Mouse (Mus musculus) stomach, postnatal 0 days (tissue): ENCODE data around the gene Des. TPM values are rescaled to one million over a fixed set of nuclear protein-coding genes. Genes with fewer than 3 reads are reported as not detected.

Experiments used
- ATAC-seq: fragments of 200-750 bp; cut with Nextera tagmentation; 2 replicates; pipeline ENCODE4 v1.8.0; 2017; ENCODE audit not compliant: low FRiP score, low TSS enrichment
- DNase-seq: peaks from one replicate; pipeline ENCODE4 v3.0.0-alpha.2; 2016; ENCODE audit warnings: low spot score
- H3K27ac ChIP-seq: fragments of 300-500 bp; sonication (generic); replicated peaks from 2 replicates; pipeline ENCODE4 v1.5.1; 2014; ENCODE audit warnings: mild to moderate bottlenecking, control low read depth
- H3K27me3 ChIP-seq: fragments of 300-500 bp; sonication (generic); 2 replicates; pipeline ENCODE4 v1.6.1; 2014; ENCODE audit warnings: low read length; ENCODE audit not compliant: control insufficient read depth, insufficient read depth
- H3K36me3 ChIP-seq: fragments of 300-500 bp; sonication (generic); 2 replicates; pipeline ENCODE4 v1.6.1; 2014; ENCODE audit warnings: low read length, mixed read lengths; ENCODE audit not compliant: control insufficient read depth, insufficient read depth
- H3K4me1 ChIP-seq: fragments of 300-500 bp; sonication (generic); replicated peaks from 2 replicates; pipeline ENCODE4 v1.6.1; 2014; ENCODE audit warnings: antibody characterized with exemption; ENCODE audit not compliant: control insufficient read depth, insufficient read depth
- H3K4me2 ChIP-seq: fragments of 300-500 bp; sonication (generic); replicated peaks from 2 replicates; pipeline ENCODE4 v1.6.1; 2014; ENCODE audit warnings: low read depth, mild to moderate bottlenecking, control low read depth, moderate library complexity
- H3K4me3 ChIP-seq: fragments of 300-500 bp; sonication (generic); 2 replicates; pipeline ENCODE4 v1.5.1; 2014; ENCODE audit warnings: low read depth, low read length, control low read depth
- H3K9ac ChIP-seq: fragments of 300-500 bp; sonication (generic); 2 replicates; pipeline ENCODE4 v1.6.1; 2014; ENCODE audit warnings: mild to moderate bottlenecking, low read length, control low read depth, mixed read lengths
- H3K9me3 ChIP-seq: fragments of 300-500 bp; sonication (generic); 2 replicates; pipeline ENCODE4 v1.6.1; 2016; ENCODE audit warnings: low read length; ENCODE audit not compliant: control insufficient read depth
- CTCF ChIP-seq: IDR thresholded peaks from 2 replicates; pipeline ENCODE4 v1.5.1; 2016; ENCODE audit warnings: antibody characterized with exemption, low read depth, mild to moderate bottlenecking, moderate library complexity
- EP300 ChIP-seq: optimal IDR thresholded peaks from 2 replicates; pipeline ENCODE3; 2016; ENCODE audit warnings: antibody characterized with exemption
- WGBS: fragments of 180-500 bp; shearing (Covaris S2); extraction: QIAGEN DNeasy Blood & Tissue Kit; methylation state at CpG from one replicate; pipeline ENCODE4 v1.1.7; 2014; 5-methylcytosine and 5-hydroxymethylcytosine counted together
- polyA plus RNA-seq: library from polyadenylated mRNA; unstranded; fragments of >200 nt; fragmentation: Nextera tagmentation; extraction: Ambion mirVana; gene quantifications from 2 replicates; pipeline ENCODE4 v1.2.1, GENCODE M21; 2015

The Des gene
- polyA plus RNA-seq, 1 experiment from 2014 or later, result 291 TPM

- Histone ChIP-seq H3K27me3 (no peaks in the 10 kb centered on the region), H3K27ac (no peak overlapping the region), H3K4me3 (no peak overlapping the region), H3K9ac (no peak overlapping the region), H3K4me2 (no peak overlapping the region), H3K9me3 (no peaks in the 10 kb centered on the region), H3K4me1 (peaks cover 7% of the 10 kb centered on the region), H3K36me3 (no peaks in the 10 kb centered on the region)
- TF ChIP-seq EP300 (no peak), CTCF (no peak; the same call in 1 of the 2 replicates)
- no peak for ATAC-seq
- WGBS, result 59% methylated on average over 3 of the region's 3 CpGs
- no peak for DNase-seq
Measured at GRCm38 (mm10) chr1:75336461-75336860, 23.7 kb upstream of the Des start.

- no peak for ATAC-seq
Measured at GRCm38 (mm10) chr1:75337097-75337496, 23.0 kb upstream of the Des start.

GRCm38 (mm10) chr1:75338091-75338694, 21.9 kb upstream of the Des start:
- 9% methylated on average over 11 of the region's 11 CpGs for WGBS
- Histone ChIP-seq H3K4me1 (peaks cover 7% of the 10 kb centered on the region), H3K9ac (no peak overlapping the region), H3K4me3 (no peak overlapping the region), H3K9me3 (no peaks in the 10 kb centered on the region), H3K4me2 (peak overlapping the region; percentile 14; the same call in 1 of the 2 replicates), H3K36me3 (no peaks in the 10 kb centered on the region), H3K27ac (peak overlapping the region; percentile 35; the same call in 1 of the 2 replicates), H3K27me3 (no peaks in the 10 kb centered on the region)
- TF ChIP-seq CTCF, result no peak
- no peak for TF ChIP-seq EP300
- peak; percentile 60 for DNase-seq
- ATAC-seq, result peak; percentile 70

More at GRCm38 (mm10) chr1:75337097-75337496, 23.0 kb upstream of the Des start:
- Histone ChIP-seq H3K4me1 (peaks cover 7% of the 10 kb centered on the region), H3K9ac (no peak overlapping the region), H3K36me3 (no peaks in the 10 kb centered on the region), H3K27me3 (no peaks in the 10 kb centered on the region), H3K9me3 (no peaks in the 10 kb centered on the region), H3K4me3 (no peak overlapping the region), H3K4me2 (no peak overlapping the region), H3K27ac (no peak overlapping the region)
- DNase-seq, result no peak
- WGBS, result 51% methylated on average over 9 of the region's 9 CpGs
- TF ChIP-seq CTCF (no peak), EP300 (no peak)

GRCm38 (mm10) chr1:75339337-75339736, 20.8 kb upstream of the Des start:
- Histone ChIP-seq H3K36me3 (no peaks in the 10 kb centered on the region), H3K4me3 (no peak overlapping the region), H3K4me1 (peaks cover 7% of the 10 kb centered on the region), H3K27me3 (no peaks in the 10 kb centered on the region), H3K27ac (no peak overlapping the region), H3K9ac (no peak overlapping the region; the same call in 1 of the 2 replicates), H3K9me3 (no peaks in the 10 kb centered on the region), H3K4me2 (no peak overlapping the region)
- DNase-seq (no peak), ATAC-seq (no peak)
- 47% methylated on average over 9 of the region's 9 CpGs for WGBS
- TF ChIP-seq CTCF, result no peak
- TF ChIP-seq EP300, result no peak

GRCm38 (mm10) chr1:75340519-75340918, 19.6 kb upstream of the Des start:
- ATAC-seq (no peak), DNase-seq (no peak)
- Histone ChIP-seq H3K9ac (no peak overlapping the region), H3K4me3 (no peak overlapping the region), H3K9me3 (no peaks in the 10 kb centered on the region), H3K4me2 (no peak overlapping the region), H3K36me3 (no peaks in the 10 kb centered on the region), H3K27me3 (no peaks in the 10 kb centered on the region), H3K4me1 (peaks cover 9% of the 10 kb centered on the region), H3K27ac (no peak overlapping the region)
- TF ChIP-seq CTCF (no peak), EP300 (no peak)
- 83% methylated on average over 2 of the region's 2 CpGs for WGBS

- no peak overlapping the region for H3K4me2 ChIP-seq
- no peak for TF ChIP-seq EP300
- peak; percentile 94 for TF ChIP-seq CTCF
- peak; percentile 12; the same call in 1 of the 2 replicates for ATAC-seq
- 1% methylated on average over 8 of the region's 8 CpGs for WGBS
- H3K27me3 ChIP-seq, result no peaks in the 10 kb centered on the region
- H3K9ac ChIP-seq, result no peak overlapping the region
- DNase-seq, result peak; percentile 66
- no peak overlapping the region for H3K4me3 ChIP-seq
- H3K36me3 ChIP-seq, result no peaks in the 10 kb centered on the region
- H3K9me3 ChIP-seq, result no peaks in the 10 kb centered on the region
- H3K4me1 ChIP-seq, result peaks cover 9% of the 10 kb centered on the region
- H3K27ac ChIP-seq, result no peak overlapping the region
Measured at GRCm38 (mm10) chr1:75342874-75343416, 17.2 kb upstream of the Des start.
